14 mouse cellular contexts compared by ENCODE assay signal in the genomic region with DNA sequence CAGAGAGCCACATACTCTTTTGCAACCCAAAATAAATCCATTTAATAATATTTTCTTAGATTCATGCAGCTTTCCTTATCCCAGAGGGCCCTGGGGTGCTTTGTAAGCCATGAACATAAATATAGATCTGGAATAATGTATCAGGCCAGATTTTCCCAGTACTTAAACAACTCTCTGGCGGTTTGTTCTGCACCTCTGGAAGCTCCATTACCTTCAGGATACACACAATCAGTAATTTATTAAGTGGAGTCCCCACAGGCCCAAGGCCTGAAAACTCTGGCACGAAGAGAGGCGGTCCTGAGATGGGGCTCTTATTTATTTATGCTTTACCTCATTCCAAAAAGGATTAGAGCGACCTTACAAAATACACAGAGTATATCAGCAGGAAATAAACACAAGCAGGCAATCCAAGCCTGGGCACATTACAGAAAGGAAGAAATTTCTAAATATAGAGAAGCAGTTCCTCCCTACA.
DNase-seq lines count a peak whose midpoint lies in the region; ATAC-seq and TF ChIP-seq lines count a peak whose summit lies in the region.
"Had no signal": no experiment of that assay in that cellular context is flagged by ENCODE, and none has a peak within 500 bp of the region (broad histone marks: within the 10 kb centered on the region; RNA-seq: fewer than 3 reads in every experiment).

No protein-coding gene starts in this region.

- H3K4me3 ChIP-seq in hindbrain, embryonic 13.5 days = no peak overlapping the region
- no peak overlapping the region for H3K4me3 ChIP-seq in hindbrain, embryonic 12.5 days
- H3K4me3 ChIP-seq in liver, postnatal 0 days (ENCODE audit: low read depth, low read length) = no peak overlapping the region
- no peak overlapping the region for H3K4me3 ChIP-seq in neural tube, embryonic 13.5 days
- H3K4me3 ChIP-seq in intestine, embryonic 16.5 days (ENCODE audit: low read length) = no peak overlapping the region
- H3K4me3 ChIP-seq: myocyte had no signal

- H3K27ac ChIP-seq in hindbrain, embryonic 13.5 days = no peak overlapping the region
- H3K27ac ChIP-seq in hindbrain, embryonic 12.5 days = no peak overlapping the region
- H3K27ac ChIP-seq in liver, postnatal 0 days (ENCODE audit: low read depth) = 0 out of 2 replicates have a peak overlapping the region, but pooled peaks have one; percentile 8
- H3K27ac ChIP-seq in neural tube, embryonic 13.5 days (replicated peaks) = no peak overlapping the region
- no peak overlapping the region for H3K27ac ChIP-seq in intestine, embryonic 16.5 days (ENCODE audit: low read length)

- peaks cover 17% of the 10 kb centered on the region for H3K4me1 ChIP-seq in hindbrain, embryonic 13.5 days (replicated peaks)
- H3K4me1 ChIP-seq in hindbrain, embryonic 12.5 days = no peaks in the 10 kb centered on the region; the same call in 1 of the 2 replicates
- peaks cover 12% of the 10 kb centered on the region for H3K4me1 ChIP-seq in liver, postnatal 0 days (ENCODE audit: insufficient read depth)
- peaks cover 17% of the 10 kb centered on the region for H3K4me1 ChIP-seq in neural tube, embryonic 13.5 days (replicated peaks)
- no peaks in the 10 kb centered on the region; the same call in 1 of the 2 replicates for H3K4me1 ChIP-seq in intestine, embryonic 16.5 days (ENCODE audit: control insufficient read depth, insufficient read depth, low read length)

- TF ChIP-seq EP300 in liver, postnatal 0 days (IDR thresholded peaks at IDR 0.05; ENCODE audit: low read depth) = no peak

- no peak overlapping the region for H3K4me2 ChIP-seq in hindbrain, embryonic 13.5 days
- no peak overlapping the region for H3K4me2 ChIP-seq in hindbrain, embryonic 12.5 days (replicated peaks)
- H3K4me2 ChIP-seq in liver, postnatal 0 days (ENCODE audit: low read depth, low read length) = no peak overlapping the region
- H3K4me2 ChIP-seq in neural tube, embryonic 13.5 days = no peak overlapping the region
- no peak overlapping the region for H3K4me2 ChIP-seq in intestine, embryonic 16.5 days (ENCODE audit: low read depth, low read length)

- no peaks in the 10 kb centered on the region for H3K27me3 ChIP-seq in hindbrain, embryonic 13.5 days
- H3K27me3 ChIP-seq in hindbrain, embryonic 12.5 days = no peaks in the 10 kb centered on the region
- H3K27me3 ChIP-seq in liver, postnatal 0 days (ENCODE audit: insufficient read depth, low read length) = no peaks in the 10 kb centered on the region
- H3K27me3 ChIP-seq in neural tube, embryonic 13.5 days = peaks cover 2% of the 10 kb centered on the region; the same call in 1 of the 2 replicates
- H3K27me3 ChIP-seq in intestine, embryonic 16.5 days (replicated peaks; ENCODE audit: control insufficient read depth, insufficient read depth, low read length) = no peaks in the 10 kb centered on the region

- peaks cover 3% of the 10 kb centered on the region; the same call in 1 of the 2 replicates for H3K9me3 ChIP-seq in hindbrain, embryonic 13.5 days
- H3K9me3 ChIP-seq in hindbrain, embryonic 12.5 days (replicated peaks) = no peaks in the 10 kb centered on the region; the same call in 1 of the 2 replicates
- H3K9me3 ChIP-seq in liver, postnatal 0 days (ENCODE audit: low read length) = no peaks in the 10 kb centered on the region
- no peaks in the 10 kb centered on the region for H3K9me3 ChIP-seq in neural tube, embryonic 13.5 days
- no peaks in the 10 kb centered on the region for H3K9me3 ChIP-seq in intestine, embryonic 16.5 days (ENCODE audit: control insufficient read depth, low read length)

- H3K9ac ChIP-seq in hindbrain, embryonic 13.5 days = no peak overlapping the region
- no peak overlapping the region for H3K9ac ChIP-seq in hindbrain, embryonic 12.5 days
- H3K9ac ChIP-seq in liver, postnatal 0 days (replicated peaks) = no peak overlapping the region
- no peak overlapping the region for H3K9ac ChIP-seq in neural tube, embryonic 13.5 days
- H3K9ac ChIP-seq in intestine, embryonic 16.5 days (ENCODE audit: low read depth, low read length) = no peak overlapping the region

- no peaks in the 10 kb centered on the region for H3K36me3 ChIP-seq in hindbrain, embryonic 13.5 days
- no peaks in the 10 kb centered on the region for H3K36me3 ChIP-seq in hindbrain, embryonic 12.5 days
- no peaks in the 10 kb centered on the region for H3K36me3 ChIP-seq in liver, postnatal 0 days (replicated peaks; ENCODE audit: insufficient read depth, low read length)
- no peaks in the 10 kb centered on the region for H3K36me3 ChIP-seq in neural tube, embryonic 13.5 days
- H3K36me3 ChIP-seq in intestine, embryonic 16.5 days (ENCODE audit: control insufficient read depth, insufficient read depth, low read length) = no peaks in the 10 kb centered on the region

- peak; percentile 81 for ATAC-seq in hindbrain, embryonic 13.5 days (ENCODE audit: low FRiP score)
- no peak for ATAC-seq in hindbrain, embryonic 12.5 days (ENCODE audit: low FRiP score)
- ATAC-seq in liver, postnatal 0 days = no peak
- ATAC-seq in neural tube, embryonic 13.5 days (ENCODE audit: low read depth) = peak; percentile 79; the same call in 1 of the 2 replicates
- no peak for ATAC-seq in intestine, embryonic 16.5 days

- no peak for TF ChIP-seq CTCF in liver, postnatal 0 days (IDR thresholded peaks at IDR 0.05; ENCODE audit: low read depth)

- no peak for DNase-seq in liver, postnatal 0 days
- DNase-seq in liver = no peak
- DNase-seq in neural tube, embryonic 10.5 days (ENCODE audit: extremely low spot score, low spot score) = no peak
- DNase-seq in adrenal gland, postnatal 10 days = no peak
- DNase-seq: adrenal gland, postnatal 14 days; cerebellum, postnatal 14 days; heart, postnatal 10 days; kidney, adult 11 months; thymus, postnatal 14 days had no signal

- 53% methylated on average over 4 of the region's 4 CpGs for WGBS in hindbrain, embryonic 13.5 days
- WGBS in hindbrain, embryonic 12.5 days = 69% methylated on average over 4 of the region's 4 CpGs
- 49% methylated on average over 4 of the region's 4 CpGs for WGBS in liver, postnatal 0 days (ENCODE audit: insufficient replicate concordance)
- whole genome bisulfite sequencing in neural tube, embryonic 13.5 days = 30% methylated on average over 4 of the region's 4 CpGs
- 23% methylated on average over 4 of the region's 4 CpGs for WGBS in intestine, embryonic 16.5 days

Comparison
In these comparisons a context has a peak if more than half of its experiments do, and no peak if none do; other contexts are left out.
1. ATAC-seq: peak in hindbrain, embryonic 13.5 days (single experiment) and neural tube, embryonic 13.5 days (single experiment); none in hindbrain, embryonic 12.5 days (single experiment), liver, postnatal 0 days (single experiment) and intestine, embryonic 16.5 days (single experiment).